Mouse (Mus musculus) left cerebral cortex, adult 18-20 months (tissue): ENCODE results near the gene Atp13a2. TPM values are rescaled to one million over a fixed set of nuclear protein-coding genes. Genes with fewer than 3 reads are reported as not detected.

ENCODE experiments used
- DNase-seq, 2 experiments: peaks; one replicate each; pipeline ENCODE4 v3.0.0; 2021 to 2022; ENCODE audit warnings: low spot score in 2 of 2, mixed read lengths in 1 of 2
- total RNA-seq, 2 experiments: library from RNA; stranded (reverse); gene quantifications; 2 replicates each; pipeline ENCODE4 v1.2.3; 2021

Gene Atp13a2
- total RNA-seq, 2 experiments from 2014 or later = 140 to 149 TPM

- no peak for DNase-seq
Observed at GRCm38 (mm10) chr4:140992215-140992614, 5.5 kb downstream of the Atp13a2 start.

- no peak for DNase-seq
Observed at GRCm38 (mm10) chr4:140993846-140994245, 7.2 kb downstream of the Atp13a2 start.

GRCm38 (mm10) chr4:140995811-140996210 lies 9.1 kb downstream of the Atp13a2 start:
- DNase-seq = no peak

GRCm38 (mm10) chr4:140996812-140997211 lies 10.1 kb downstream of the Atp13a2 start:
- no peak for DNase-seq

GRCm38 (mm10) chr4:141005983-141006382 lies 19.3 kb downstream of the Atp13a2 start:
- no peak for DNase-seq

- DNase-seq = no peak
Observed at GRCm38 (mm10) chr4:141008028-141008427, 21.4 kb downstream of the Atp13a2 start.

GRCm38 (mm10) chr4:141010118-141010517 lies 23.4 kb downstream of the Atp13a2 start, which contains the start of gene Mfap2:
Mfap2 (plus strand) TSS chr4:141010418.
- no peak for DNase-seq

GRCm38 (mm10) chr4:141010526-141010925 lies 23.9 kb downstream of the Atp13a2 start:
- no peak for DNase-seq

- DNase-seq = no peak
Observed at GRCm38 (mm10) chr4:141010941-141011429, 24.3 kb downstream of the Atp13a2 start.

GRCm38 (mm10) chr4:141011556-141012328 lies 25.1 kb downstream of the Atp13a2 start:
- DNase-seq = no peak

- DNase-seq = peak in 1 of 2 experiments; percentile 41
Observed at GRCm38 (mm10) chr4:141012558-141012957, 25.9 kb downstream of the Atp13a2 start.

GRCm38 (mm10) chr4:141014114-141014513 lies 27.4 kb downstream of the Atp13a2 start:
- DNase-seq = no peak

GRCm38 (mm10) chr4:141014856-141015255 lies 28.2 kb downstream of the Atp13a2 start:
- no peak for DNase-seq

- DNase-seq = no peak
Observed at GRCm38 (mm10) chr4:141015356-141015755, 28.7 kb downstream of the Atp13a2 start.

- DNase-seq = peak in 1 of 2 experiments; percentile 61
Observed at GRCm38 (mm10) chr4:141016311-141016710, 29.6 kb downstream of the Atp13a2 start.

- DNase-seq = no peak
Observed at GRCm38 (mm10) chr4:141017657-141018436, 31.2 kb downstream of the Atp13a2 start.

GRCm38 (mm10) chr4:141020220-141020619 lies 33.5 kb downstream of the Atp13a2 start:
- no peak for DNase-seq

GRCm38 (mm10) chr4:141020811-141021613 lies 34.3 kb downstream of the Atp13a2 start:
- DNase-seq = no peak

GRCm38 (mm10) chr4:141021614-141021929 lies 34.9 kb downstream of the Atp13a2 start:
- no peak for DNase-seq

GRCm38 (mm10) chr4:141024052-141024451 lies 37.4 kb downstream of the Atp13a2 start:
- DNase-seq = no peak

GRCm38 (mm10) chr4:141024992-141025391 lies 38.3 kb downstream of the Atp13a2 start:
- DNase-seq = no peak
